Mouse (Mus musculus) inflammation-experienced regulatory T-cells, adult 16 weeks (primary cell): ENCODE measurements around the gene Cntln. TPM values are rescaled to one million over a fixed set of nuclear protein-coding genes. Genes with fewer than 3 reads are reported as not detected.

Source experiments
- polyA plus RNA-seq: library from polyadenylated mRNA; unstranded; fragments of 100-300 nt; shearing (Covaris generic); gene quantifications from one replicate; pipeline ENCODE4 v1.2.1, GENCODE M21; 2017

The Cntln gene
- polyA plus RNA-seq = 1.2 TPM

DNA sequence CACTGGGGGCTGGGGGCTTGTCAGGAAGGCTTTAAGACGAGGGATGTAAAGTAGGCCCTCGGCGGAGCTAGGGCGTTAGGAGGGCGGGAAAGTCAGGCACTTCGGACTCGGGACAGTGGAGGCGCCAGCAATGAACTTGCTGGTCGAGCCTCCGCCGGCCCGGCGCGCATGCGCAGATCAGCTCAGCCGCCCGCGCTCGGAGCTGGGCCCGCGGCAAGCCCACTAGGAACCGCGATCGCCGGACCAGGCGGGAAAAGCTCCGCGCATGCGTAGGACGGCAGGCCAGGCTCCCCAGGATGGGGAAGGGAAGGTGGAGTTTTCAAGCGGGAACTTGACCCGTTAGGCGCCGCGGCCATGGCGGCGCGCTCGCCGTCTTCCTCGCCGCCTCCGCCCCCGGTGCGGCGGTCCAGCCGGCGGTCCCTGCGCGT lies at the start of gene Cntln:
Cntln (plus strand) TSS at position 199 of the 428 bp plus-strand sequence.

Other genes starting within 250 kb of the Cntln start
- gene Bnc2, start 209.0 kb upstream of the Cntln start, polyA plus RNA-seq = not detected